Mouse (Mus musculus) embryonic facial prominence, embryonic 11.5 days (tissue): ENCODE results near the gene Tnfrsf12a. TPM values are rescaled to one million over a fixed set of nuclear protein-coding genes. Genes with fewer than 3 reads are reported as not detected.

Experiments used
- ATAC-seq: fragments of 200-750 bp; cut with Nextera tagmentation; replicated peaks from 2 replicates; pipeline ENCODE4 v1.8.0; 2017; ENCODE audit warnings: low read depth; ENCODE audit not compliant: insufficient number of reproducible peaks, low FRiP score, low TSS enrichment
- DNase-seq: peaks from one replicate; pipeline ENCODE4 v3.0.0-alpha.2; 2015; ENCODE audit warnings: low spot score
- H3K27ac ChIP-seq: fragments of 300-500 bp; sonication (generic); replicated peaks from 2 replicates; pipeline ENCODE4 v1.5.1; 2014; ENCODE audit warnings: mild to moderate bottlenecking, low read depth, low read length, control low read depth
- H3K27me3 ChIP-seq: fragments of 300-500 bp; sonication (generic); 2 replicates; pipeline ENCODE4 v1.6.1; 2014; ENCODE audit warnings: mild to moderate bottlenecking, low read length, moderate library complexity, mixed read lengths; ENCODE audit not compliant: control insufficient read depth, insufficient read depth
- H3K36me3 ChIP-seq: fragments of 300-500 bp; sonication (generic); replicated peaks from 2 replicates; pipeline ENCODE4 v1.6.1; 2014; ENCODE audit warnings: low read depth, mild to moderate bottlenecking, low read length, moderate library complexity, mixed read lengths; ENCODE audit not compliant: control insufficient read depth, insufficient read depth
- H3K4me1 ChIP-seq: fragments of 300-500 bp; sonication (generic); 2 replicates; pipeline ENCODE4 v1.6.1; 2014; ENCODE audit warnings: low read length, mixed read lengths; ENCODE audit not compliant: control insufficient read depth, insufficient read depth
- H3K4me2 ChIP-seq: fragments of 300-500 bp; sonication (generic); 2 replicates; pipeline ENCODE4 v1.6.1; 2014; ENCODE audit warnings: low read depth, mild to moderate bottlenecking, control low read depth, low read length, moderate library complexity
- H3K4me3 ChIP-seq: fragments of 300-500 bp; sonication (generic); 2 replicates; pipeline ENCODE4 v1.5.1; 2014; ENCODE audit warnings: low read depth, low read length, control low read depth
- H3K9ac ChIP-seq: fragments of 300-500 bp; sonication (generic); replicated peaks from 2 replicates; pipeline ENCODE4 v1.6.1; 2014; ENCODE audit warnings: mild to moderate bottlenecking, control low read depth, low read length
- H3K9me3 ChIP-seq: fragments of 300-500 bp; sonication (generic); replicated peaks from 2 replicates; pipeline ENCODE4 v1.6.1; 2016; ENCODE audit warnings: mild to moderate bottlenecking, low read length, inconsistent platforms, mixed read lengths; ENCODE audit not compliant: control insufficient read depth
- WGBS: fragments of 180-500 bp; shearing (Covaris S2); extraction: QIAGEN DNeasy Blood & Tissue Kit; methylation state at CpG from one replicate; pipeline ENCODE4 v1.1.7; 2014; 5-methylcytosine and 5-hydroxymethylcytosine counted together
- polyA plus RNA-seq: library from polyadenylated mRNA; unstranded; fragments of >200 nt; fragmentation: Nextera tagmentation; extraction: Ambion mirVana; gene quantifications from 2 replicates; pipeline ENCODE4 v1.2.1, GENCODE M21; 2014

Gene Tnfrsf12a
- polyA plus RNA-seq, result 5.8 and 6.8 TPM in 2 replicates

DNA sequence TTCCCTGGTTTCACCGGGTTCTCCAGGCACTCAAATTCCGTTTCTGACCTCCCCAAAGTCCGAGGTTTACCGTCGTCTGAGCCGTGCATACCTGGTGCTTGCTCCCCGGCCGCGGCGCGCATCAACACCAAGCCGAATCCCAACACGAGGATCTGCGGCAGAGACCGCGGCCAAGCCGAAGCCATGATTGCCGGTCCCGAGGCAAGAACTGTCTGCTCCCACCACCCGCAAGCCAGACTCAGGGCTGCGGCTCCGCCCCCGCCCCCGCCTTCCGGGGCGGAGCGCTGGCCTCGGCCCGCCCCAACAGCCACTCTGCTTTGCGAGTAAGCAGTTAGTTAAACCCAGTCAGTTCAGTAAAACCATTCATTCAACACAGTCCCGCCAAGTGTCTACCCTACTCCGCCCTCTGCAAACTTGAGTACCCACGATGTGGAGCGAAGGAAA is at the start of gene Tnfrsf12a:
Gene Tnfrsf12a, minus strand, starts transcription at position 233 of the 444 bp plus-strand sequence.
- Histone ChIP-seq H3K4me1 (peaks cover 3% of the 10 kb centered on the region; the same call in 1 of the 2 replicates), H3K9me3 (no peaks in the 10 kb centered on the region), H3K4me2 (peak within 1 kb of the TSS; percentile 92), H3K27ac (no peak within 1 kb of the TSS), H3K27me3 (peaks cover 35% of the 10 kb centered on the region), H3K36me3 (no peaks in the 10 kb centered on the region), H3K9ac (peak within 1 kb of the TSS; percentile 54), H3K4me3 (peak within 1 kb of the TSS; percentile 44)
- ATAC-seq (no peak), DNase-seq (peak; percentile 91)
- WGBS, result under 1% methylated on average over 34 of the region's 34 CpGs

GRCm38 (mm10) chr17:23726758-23727142 is 49.5 kb upstream of the Tnfrsf12a start:
- Histone ChIP-seq H3K9ac (peak overlapping the region; percentile 79), H3K4me2 (peak overlapping the region; percentile 83), H3K27me3 (no peaks in the 10 kb centered on the region), H3K36me3 (no peaks in the 10 kb centered on the region), H3K9me3 (no peaks in the 10 kb centered on the region), H3K4me1 (no peaks in the 10 kb centered on the region), H3K27ac (peak overlapping the region; percentile 70), H3K4me3 (peak overlapping the region; percentile 88)
- under 1% methylated on average over 20 of the region's 20 CpGs for WGBS
- peak; percentile 80 for DNase-seq
- ATAC-seq, result peak; percentile 82

GRCm38 (mm10) chr17:23725999-23726757 is 48.9 kb upstream of the Tnfrsf12a start, which contains the start of gene Pkmyt1:
Gene Pkmyt1, plus strand, starts transcription at chr17:23726336.
- H3K9me3 ChIP-seq, result no peaks in the 10 kb centered on the region
- no peaks in the 10 kb centered on the region for H3K36me3 ChIP-seq
- peak within 1 kb of the TSS; percentile 70 for H3K27ac ChIP-seq
- DNase-seq (peak; percentile 98), ATAC-seq (peak; percentile 89)
- H3K4me2 ChIP-seq, result peak within 1 kb of the TSS; percentile 83
- peak within 1 kb of the TSS; percentile 79 for H3K9ac ChIP-seq
- no peaks in the 10 kb centered on the region for H3K27me3 ChIP-seq
- peak within 1 kb of the TSS; percentile 88 for H3K4me3 ChIP-seq
- 2% methylated on average over 56 of the region's 73 CpGs for WGBS
- no peaks in the 10 kb centered on the region for H3K4me1 ChIP-seq

DNA sequence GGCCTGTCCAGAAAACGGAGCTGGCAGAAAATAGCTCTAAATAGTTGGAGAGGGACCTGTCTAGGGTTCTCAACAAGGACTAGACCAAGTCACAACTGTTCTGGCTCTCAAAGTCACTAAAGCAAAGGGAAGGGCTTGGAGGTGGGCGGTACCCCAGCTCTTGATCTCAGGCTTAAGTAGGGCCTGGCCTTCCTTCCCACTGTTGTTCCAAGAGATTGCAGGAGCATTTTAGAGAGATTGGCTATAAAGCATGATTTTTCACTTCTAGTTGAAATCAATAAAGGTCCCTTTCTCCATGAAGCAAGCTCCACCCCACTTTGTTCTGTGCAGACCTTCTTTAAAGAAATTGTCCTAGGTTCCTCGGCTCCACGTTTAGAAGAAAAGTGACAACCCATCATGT is 48.2 kb upstream of the Tnfrsf12a start:
- WGBS, result 61% methylated on average over 4 of the region's 4 CpGs
- no peak for DNase-seq
- no peak for ATAC-seq
- H3K9me3 ChIP-seq, result no peaks in the 10 kb centered on the region
- peak overlapping the region; percentile 88; the same call in 1 of the 2 replicates for H3K4me3 ChIP-seq
- peak overlapping the region; percentile 83 for H3K4me2 ChIP-seq
- no peak overlapping the region for H3K27ac ChIP-seq
- peak overlapping the region; percentile 46 for H3K9ac ChIP-seq
- H3K36me3 ChIP-seq, result no peaks in the 10 kb centered on the region
- no peaks in the 10 kb centered on the region for H3K4me1 ChIP-seq
- no peaks in the 10 kb centered on the region for H3K27me3 ChIP-seq

DNA sequence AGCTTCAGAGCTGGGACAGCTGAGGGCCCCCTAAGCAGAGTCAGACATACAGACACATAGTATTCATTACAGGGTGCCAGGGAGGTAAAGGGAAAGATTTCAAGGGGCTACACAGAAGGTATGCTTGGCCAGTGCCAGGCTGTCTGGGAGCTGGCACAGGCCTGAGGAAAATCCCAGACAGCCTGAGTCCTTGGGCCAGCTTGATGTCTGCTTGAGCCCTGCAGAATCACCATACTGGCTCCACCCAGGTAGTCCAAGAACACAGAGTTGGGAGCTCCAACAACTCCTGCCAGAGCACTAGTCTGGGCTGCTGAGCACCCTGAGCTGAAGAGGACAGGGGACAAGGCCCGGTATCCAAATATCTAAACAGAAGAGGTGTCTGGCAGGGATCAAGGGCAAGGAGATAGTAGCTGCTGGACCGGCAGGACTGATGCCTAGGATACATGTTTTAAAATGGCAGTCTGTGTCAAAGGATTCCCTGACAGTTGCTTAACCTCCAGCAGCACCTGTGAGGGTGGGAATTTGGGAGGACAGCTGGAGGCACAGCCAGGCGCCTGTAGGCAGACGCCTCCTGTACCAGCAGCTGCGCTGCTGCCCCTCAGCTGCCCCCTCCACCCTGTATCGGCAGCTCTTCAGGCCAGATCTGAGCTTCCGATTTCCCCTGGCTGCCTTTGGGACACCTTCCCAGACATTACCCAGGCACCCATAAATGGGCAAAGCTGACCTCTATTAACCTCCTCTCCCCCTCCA is 45.3 kb upstream of the Tnfrsf12a start, which contains the start of gene 1520401A03Rik:
Gene 1520401A03Rik, minus strand, starts transcription at position 408 of the 750 bp plus-strand sequence.
- no peak for ATAC-seq

DNA sequence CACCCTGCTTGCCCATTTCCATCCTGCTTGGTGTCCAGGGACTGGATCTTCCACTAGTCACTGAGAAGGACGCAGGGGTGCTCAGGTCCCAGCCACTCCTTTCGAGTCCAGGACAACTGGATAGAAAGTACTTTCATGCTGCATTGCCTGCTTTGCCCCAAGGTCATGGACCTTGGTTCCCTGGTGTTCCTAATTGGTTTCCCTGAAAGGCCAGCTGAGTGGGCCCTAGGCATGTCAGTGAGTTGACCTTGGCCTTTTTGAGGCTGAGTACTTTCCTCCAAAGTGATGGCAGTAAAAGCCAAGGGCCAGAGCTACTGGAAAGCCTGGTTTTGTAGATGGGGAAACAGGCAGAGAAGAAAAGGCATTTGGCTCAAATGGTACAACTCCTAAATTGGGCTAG is 44.6 kb upstream of the Tnfrsf12a start:
- Histone ChIP-seq H3K4me2 (no peak overlapping the region), H3K9ac (no peak overlapping the region), H3K27ac (no peak overlapping the region), H3K4me1 (no peaks in the 10 kb centered on the region), H3K36me3 (no peaks in the 10 kb centered on the region), H3K27me3 (no peaks in the 10 kb centered on the region), H3K9me3 (no peaks in the 10 kb centered on the region), H3K4me3 (no peak overlapping the region)
- DNase-seq (no peak), ATAC-seq (no peak)
- 67% methylated on average over 2 of the region's 2 CpGs for WGBS

More for the DNA sequence above, 45.3 kb upstream of the Tnfrsf12a start, which contains the start of gene 1520401A03Rik:
- Histone ChIP-seq H3K4me1 (no peaks in the 10 kb centered on the region), H3K4me3 (no peak within 1 kb of the TSS), H3K9me3 (no peaks in the 10 kb centered on the region), H3K27me3 (no peaks in the 10 kb centered on the region), H3K27ac (no peak within 1 kb of the TSS), H3K4me2 (no peak within 1 kb of the TSS), H3K9ac (no peak within 1 kb of the TSS), H3K36me3 (no peaks in the 10 kb centered on the region)
- 69% methylated on average over 7 of the region's 7 CpGs for WGBS
- DNase-seq, result no peak

DNA sequence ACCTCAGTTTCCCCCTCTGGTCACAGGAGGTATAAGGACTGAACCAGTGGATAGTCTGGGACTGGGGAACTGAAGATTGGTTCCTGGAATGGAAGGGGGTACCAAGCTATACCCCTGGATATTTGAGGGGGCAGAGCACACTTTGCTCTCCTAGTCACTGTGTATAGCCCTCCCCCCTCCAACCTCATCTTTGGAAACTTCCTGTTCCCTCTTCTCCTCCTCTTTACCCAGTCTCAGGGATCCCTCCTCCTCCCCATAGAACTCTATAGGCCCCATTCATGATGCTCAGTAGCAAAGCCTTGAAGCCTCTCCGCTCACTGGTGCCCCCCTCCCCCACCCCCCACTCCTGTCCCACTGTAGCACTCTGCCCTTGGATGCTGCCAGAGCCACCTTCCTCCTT is 42.2 kb upstream of the Tnfrsf12a start:
- no peak overlapping the region for H3K27ac ChIP-seq
- no peak overlapping the region for H3K4me3 ChIP-seq
- no peaks in the 10 kb centered on the region for H3K4me1 ChIP-seq
- no peak overlapping the region for H3K4me2 ChIP-seq
- ATAC-seq (no peak), DNase-seq (no peak)
- no peaks in the 10 kb centered on the region for H3K36me3 ChIP-seq
- no peaks in the 10 kb centered on the region for H3K27me3 ChIP-seq
- H3K9ac ChIP-seq, result no peak overlapping the region
- H3K9me3 ChIP-seq, result no peaks in the 10 kb centered on the region
- 0% methylated on average over 1 of the region's 1 CpGs for WGBS
